Mouse (Mus musculus) thymus, adult 2 months (tissue): ENCODE measurements around the gene Cntnap1.

Experiments
- CTCF ChIP-seq: fragments of 200-500 bp; IDR thresholded peaks from 2 replicates; pipeline ENCODE4 v1.5.1; 2012; ENCODE audit warnings: mild to moderate bottlenecking, control low read depth, low read length, moderate library complexity, borderline replicate concordance; ENCODE audit not compliant: control insufficient read depth, poor library complexity, insufficient read depth; ENCODE audit errors: extremely low read depth
- POLR2A ChIP-seq: fragments of 200-500 bp; IDR thresholded peaks from 2 replicates; pipeline ENCODE4 v1.6.1; 2012; ENCODE audit warnings: mild to moderate bottlenecking, low read length, control low read depth, moderate library complexity; ENCODE audit not compliant: control insufficient read depth, poor library complexity, insufficient read depth; ENCODE audit errors: extremely low read depth

DNA sequence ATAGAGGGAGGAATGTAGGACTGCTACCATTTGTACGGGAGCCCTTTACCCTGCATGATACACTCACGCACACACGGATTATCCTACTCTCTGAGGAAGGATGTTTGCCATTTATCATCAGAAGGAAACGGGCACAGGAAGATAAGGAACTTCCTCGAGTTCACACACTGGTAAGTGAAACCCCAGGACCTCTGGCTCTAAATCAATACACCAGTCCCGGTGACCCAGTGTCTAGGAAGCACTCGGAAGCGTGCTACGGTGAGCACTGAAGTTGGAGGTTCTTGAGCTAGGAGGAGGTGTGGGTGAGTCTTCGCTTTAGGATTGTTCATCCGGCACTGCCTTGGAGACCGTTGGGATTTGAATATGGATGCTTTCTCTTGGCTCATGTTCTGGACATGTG, 37.3 kb upstream of the Cntnap1 start:
- TF ChIP-seq POLR2A (no peak), CTCF (no peak)
